Mouse (Mus musculus) embryo, embryonic 11.5 days (tissue): ENCODE data around the gene Slc16a11.

Source experiments
- DNase-seq: peaks from one replicate; pipeline ENCODE4 v3.0.0-alpha.2; 2012; ENCODE audit warnings: low read depth, low spot score

Slc16a11 gene

DNA sequence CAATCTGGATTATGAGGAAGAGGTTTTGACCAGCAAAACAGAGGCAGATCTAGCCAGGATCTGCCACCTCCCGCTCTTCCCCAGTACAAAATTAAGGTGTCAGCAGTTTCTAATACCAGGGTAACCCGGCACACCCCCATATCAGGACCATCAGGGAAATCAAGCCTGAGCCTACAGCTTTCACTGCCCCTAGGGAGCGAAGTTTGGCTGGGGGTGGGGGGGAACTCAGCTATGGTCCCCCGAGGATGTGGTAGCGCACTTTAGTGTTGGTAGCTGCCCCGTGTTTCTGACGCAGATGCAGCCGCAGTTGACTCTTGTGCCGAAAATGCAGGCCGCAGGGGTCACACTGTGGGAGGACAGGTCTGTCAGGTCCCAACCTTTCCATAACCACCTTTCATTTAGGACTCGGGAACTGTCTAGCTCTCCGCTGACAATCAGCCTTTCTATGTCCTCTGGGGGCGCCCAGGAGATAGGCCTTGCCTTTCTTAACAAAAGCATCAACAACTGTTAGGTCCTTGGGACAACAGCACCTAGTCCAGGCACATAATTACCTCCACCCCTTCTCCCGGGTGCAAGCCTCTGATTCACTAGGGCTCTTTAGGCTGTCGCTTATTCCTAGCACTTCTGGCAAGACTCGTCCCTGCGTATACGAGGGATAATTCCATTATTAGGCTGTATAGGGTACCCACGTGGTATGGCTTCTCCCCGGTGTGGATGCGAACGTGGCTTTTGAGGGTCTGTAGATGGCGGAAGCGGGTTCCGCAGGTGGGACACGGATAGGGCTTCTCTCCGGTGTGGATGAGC, 13.4 kb downstream of the Slc16a11 start:
- DNase-seq, result no peak

GRCm38 (mm10) chr11:70226602-70226890, 14.0 kb downstream of the Slc16a11 start:
- no peak for DNase-seq

DNA sequence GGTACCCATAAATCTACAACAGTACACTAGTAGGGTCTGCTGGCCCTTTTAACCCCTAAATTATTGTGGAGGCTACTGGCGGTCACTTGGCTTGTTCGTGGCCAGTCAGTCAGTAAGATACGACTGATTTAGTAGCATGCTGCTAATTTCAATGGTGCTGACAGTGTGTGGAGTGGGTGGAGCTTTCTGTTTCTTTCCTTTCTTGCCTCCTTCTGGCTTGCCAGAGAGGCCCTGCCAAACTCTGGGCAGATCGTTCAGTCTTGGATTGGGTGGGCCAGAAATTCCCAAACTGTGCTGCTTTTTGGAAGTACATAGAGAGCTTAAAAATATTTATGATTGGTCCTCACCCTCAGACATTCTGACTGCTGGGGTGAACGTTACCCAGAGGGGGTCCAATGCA, 14.6 kb downstream of the Slc16a11 start:
- DNase-seq, result no peak

- DNase-seq, result no peak
These were observed 15.2 kb downstream of the Slc16a11 start for GRCm38 (mm10) chr11:70227661-70228245.

DNA sequence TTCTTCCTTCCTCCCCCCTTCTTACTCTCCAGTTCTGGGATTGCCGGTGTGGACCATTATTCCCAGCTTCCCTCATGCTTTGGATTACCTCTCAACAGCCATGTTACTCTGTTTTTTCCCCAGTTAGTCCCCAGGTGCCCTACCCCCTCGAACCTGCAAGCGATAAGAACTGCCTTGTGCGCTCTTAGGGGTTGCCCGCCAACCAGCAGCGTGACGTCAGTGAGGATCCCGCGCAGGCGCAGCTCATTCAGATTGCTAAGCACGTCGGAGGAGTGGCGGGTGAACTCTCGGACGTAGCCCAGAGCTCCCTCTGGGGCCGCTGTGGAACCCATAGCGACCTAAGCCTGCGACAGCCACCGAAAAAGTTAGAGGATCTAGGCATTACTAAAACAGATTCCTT, 16.3 kb downstream of the Slc16a11 start:
- DNase-seq, result peak; percentile 68

DNA sequence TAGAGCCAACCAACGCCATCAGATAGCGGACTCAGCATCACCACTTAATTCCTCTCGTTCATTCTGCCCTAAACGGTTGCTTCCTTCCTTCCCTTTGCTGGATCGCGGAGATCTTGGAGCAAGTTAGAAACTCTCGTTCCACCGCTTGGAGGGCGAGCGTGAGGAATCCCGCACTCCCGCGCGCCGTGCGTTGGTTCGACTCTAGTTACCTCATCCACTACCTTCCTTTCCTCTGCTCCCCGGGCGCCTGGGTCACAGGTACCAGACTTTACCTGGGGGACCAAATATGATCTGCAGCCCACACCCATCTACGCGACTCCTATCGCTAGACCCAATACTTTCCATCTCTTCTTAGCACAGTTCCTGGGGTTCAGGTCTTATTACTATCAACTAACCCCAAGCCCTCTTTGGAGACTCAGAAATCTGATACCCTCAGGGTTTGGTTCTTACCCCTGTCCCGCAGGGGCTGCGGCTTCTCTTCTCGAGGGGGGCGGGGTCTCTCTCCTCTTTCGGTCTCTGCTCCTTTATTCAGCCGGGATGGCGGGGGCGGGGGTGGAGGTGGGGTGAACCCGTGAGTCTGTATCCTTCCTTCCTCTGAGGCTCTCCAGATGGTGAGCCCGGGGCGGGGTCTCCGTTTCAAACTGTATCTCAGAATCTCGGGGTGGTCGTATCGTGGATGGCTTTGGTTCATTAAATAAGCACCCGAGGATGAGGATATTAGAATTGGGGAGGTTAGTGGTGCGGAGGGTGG, 16.9 kb downstream of the Slc16a11 start, which contains the start of gene Bcl6b:
TSS of gene Bcl6b (minus strand) at position 539 of the 751 bp plus-strand sequence.
- no peak for DNase-seq

DNA sequence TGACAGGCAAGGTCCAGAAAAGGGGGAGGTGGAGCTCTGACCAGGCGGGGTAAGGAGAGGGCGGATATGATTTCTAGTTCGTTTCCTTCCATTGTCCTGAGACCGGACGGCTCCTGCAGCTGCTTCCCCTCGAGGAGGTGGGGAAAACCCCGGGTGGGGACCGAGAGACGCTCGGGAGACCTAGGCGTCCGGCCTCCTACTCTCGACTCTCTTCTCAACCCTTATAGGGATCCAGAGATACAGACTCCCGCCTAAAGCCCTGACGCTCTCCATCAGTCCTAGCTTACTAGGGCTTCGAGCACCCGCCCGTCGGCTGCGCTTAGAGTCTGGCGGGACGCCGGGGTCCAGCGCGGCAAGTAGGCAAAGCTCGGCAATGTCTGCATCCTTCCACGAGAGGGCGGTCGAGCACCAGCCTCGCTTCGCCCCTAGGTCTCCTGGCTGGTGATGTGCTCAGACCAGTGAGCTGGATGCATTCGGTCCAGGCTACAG, 17.7 kb downstream of the Slc16a11 start:
- peak; percentile 71 for DNase-seq

- DNase-seq, result no peak
These were observed 20.0 kb downstream of the Slc16a11 start for GRCm38 (mm10) chr11:70232546-70232945.

DNA sequence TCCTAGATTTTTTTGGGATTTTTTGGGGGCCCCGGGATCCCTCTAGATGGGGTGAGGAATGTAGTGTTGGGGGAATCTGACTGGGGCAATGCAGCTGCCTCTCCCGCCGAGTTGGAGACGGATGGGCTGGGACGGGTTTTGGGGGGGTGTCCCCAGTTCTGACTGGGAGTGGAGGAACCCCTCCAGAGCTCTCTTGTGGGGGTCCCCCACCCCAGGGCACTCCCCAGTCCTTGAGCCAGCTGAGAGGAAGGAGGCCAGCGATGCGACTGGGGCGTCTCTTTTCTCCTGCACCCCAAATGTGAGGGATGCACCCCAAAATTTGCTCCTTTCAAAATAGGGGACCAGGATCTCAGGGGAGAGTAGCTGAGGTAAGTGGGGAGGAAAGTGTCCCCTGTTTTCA, 20.5 kb downstream of the Slc16a11 start:
- no peak for DNase-seq

GRCm38 (mm10) chr11:70234037-70234436, 21.5 kb downstream of the Slc16a11 start:
- DNase-seq, result no peak

DNA sequence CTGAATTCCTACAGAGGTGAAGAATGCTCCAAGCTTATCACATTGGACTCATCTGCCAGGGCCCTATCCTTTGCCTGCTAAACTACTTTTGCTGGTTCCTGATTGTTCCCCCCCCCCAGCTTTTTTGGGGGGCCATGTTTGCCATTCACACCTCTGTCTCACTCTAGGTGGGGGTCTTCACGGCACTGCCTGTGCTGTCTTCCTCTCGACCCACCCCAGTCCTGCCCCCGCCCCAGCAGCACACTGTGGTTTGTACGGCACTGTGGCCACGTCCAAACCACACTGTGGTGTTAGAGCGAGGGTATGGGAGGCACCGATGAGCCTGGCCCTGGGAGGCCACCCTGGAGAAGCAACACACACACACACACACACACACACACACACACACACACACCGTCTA, 21.9 kb downstream of the Slc16a11 start:
- DNase-seq, result no peak

DNA sequence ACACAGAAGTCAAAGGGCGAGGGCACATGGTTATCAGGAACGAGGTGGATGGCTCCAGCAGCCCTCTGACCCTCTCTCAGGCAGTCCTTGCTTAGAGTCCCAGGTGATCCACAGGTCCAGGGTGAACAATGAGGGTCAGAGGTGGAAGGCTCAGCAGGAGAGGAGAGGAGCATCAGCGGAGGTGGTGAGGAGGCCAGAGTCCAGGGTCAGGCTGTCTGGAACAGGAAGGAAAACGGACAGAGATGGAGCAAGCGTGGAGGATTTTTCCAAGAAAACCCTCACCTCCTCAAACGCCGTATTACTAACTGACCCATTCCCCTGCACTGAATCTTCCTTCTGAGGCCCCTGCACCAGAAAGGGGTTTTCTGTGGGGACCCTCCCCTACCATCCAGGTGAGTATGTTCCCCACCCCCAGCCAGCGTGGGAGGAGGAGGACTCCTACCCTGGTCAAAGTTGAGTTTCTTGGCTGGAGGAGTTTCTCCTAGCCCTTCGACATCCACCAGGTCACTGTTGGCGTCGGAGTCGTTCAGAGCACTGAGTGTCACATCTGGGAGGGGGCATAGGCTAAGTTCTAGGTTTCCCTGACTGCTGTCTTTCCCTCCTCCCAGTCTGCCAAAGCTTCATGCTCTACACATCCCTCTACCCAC, 22.8 kb downstream of the Slc16a11 start:
- DNase-seq, result no peak

- DNase-seq, result no peak
These were observed 24.2 kb downstream of the Slc16a11 start for GRCm38 (mm10) chr11:70236717-70237116.

GRCm38 (mm10) chr11:70237457-70238167, 25.1 kb downstream of the Slc16a11 start, which contains the start of gene 0610010K14Rik:
Gene 0610010K14Rik (minus strand): TSS chr11:70237914.
- DNase-seq, result peak; percentile 91

DNA sequence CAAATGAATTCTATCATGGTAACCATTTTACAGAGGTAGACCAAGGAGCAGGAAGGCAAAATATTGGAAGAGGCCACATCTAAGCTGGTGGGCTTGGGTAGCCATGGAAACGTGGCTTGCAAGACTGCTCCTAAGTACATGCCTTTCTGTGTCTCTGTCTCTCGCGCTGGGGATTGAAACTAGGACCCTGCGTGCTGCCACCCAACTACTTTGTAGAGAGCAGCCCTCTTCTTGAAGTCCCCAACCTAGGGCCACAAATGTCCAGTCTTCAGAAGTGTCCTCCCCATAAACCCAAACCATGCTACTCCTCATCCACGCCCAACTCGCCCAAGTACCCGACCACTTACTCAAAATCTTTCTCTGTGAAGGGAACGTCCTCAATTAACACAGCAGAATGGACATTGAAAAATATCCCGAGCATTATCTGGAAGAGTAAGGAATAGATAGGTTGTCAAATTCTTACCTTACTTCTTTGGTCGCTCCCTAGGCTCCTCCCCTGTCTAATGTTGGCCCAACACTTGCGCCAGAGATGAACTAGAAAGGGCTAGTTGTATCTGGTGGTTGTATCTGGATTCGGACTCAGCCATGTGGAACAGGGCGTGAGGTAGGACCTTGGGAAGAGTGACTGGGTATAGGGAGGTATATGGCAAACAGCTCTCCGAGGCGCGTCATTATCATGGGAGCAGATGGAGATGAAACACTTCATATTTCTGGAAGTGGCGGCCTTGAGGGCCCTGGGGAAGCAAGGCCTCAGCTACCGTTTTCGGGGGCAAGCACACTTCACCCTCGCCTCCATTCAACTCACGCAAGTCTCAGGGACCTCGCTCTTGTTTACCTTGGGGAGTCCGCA, 26.3 kb downstream of the Slc16a11 start:
- no peak for DNase-seq

DNA sequence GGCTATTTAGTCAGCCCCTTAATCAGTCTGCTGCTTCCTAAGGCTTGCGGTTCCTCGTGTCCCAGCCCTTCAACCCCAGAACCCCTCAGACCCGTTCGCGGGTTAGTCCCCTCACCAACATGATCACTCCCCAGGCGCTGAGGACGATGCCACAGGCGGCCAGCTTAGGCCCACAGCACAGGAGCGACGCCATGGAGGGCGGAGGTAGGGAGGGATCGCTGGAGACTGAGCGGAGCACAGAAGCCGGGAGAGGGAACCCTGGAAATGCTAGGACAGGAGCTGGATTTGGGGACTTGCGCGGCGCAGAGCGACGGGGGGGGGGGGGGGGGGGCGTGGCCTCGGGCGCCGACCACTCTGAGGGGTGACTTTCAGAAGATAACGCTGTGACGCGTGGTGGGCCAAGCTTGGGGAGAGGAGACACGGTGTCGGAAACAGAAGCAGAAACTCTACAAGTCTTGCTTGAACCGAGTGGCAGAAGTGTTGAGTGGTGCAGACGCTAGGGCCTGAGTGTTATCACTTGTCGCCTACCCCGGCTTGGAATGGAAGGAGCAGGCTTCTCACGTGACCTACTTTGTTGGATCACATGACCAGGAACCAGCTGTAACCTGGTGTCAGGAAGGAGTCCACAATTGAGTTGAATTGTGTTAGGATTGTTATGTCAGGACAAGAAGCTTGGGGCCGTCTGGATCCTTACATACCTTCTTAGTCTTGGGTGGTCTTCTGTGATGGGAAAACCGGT, 27.2 kb downstream of the Slc16a11 start, which contains the start of the genes Gm21988 and Rnasek:
TSS of gene Gm21988 (minus strand) at position 290 of the 739 bp plus-strand sequence.
TSS of gene Rnasek (minus strand) at position 302 of the 739 bp plus-strand sequence.
- DNase-seq, result peak; percentile 75

- DNase-seq, result no peak
These were observed 30.0 kb downstream of the Slc16a11 start for GRCm38 (mm10) chr11:70242591-70242990.

DNA sequence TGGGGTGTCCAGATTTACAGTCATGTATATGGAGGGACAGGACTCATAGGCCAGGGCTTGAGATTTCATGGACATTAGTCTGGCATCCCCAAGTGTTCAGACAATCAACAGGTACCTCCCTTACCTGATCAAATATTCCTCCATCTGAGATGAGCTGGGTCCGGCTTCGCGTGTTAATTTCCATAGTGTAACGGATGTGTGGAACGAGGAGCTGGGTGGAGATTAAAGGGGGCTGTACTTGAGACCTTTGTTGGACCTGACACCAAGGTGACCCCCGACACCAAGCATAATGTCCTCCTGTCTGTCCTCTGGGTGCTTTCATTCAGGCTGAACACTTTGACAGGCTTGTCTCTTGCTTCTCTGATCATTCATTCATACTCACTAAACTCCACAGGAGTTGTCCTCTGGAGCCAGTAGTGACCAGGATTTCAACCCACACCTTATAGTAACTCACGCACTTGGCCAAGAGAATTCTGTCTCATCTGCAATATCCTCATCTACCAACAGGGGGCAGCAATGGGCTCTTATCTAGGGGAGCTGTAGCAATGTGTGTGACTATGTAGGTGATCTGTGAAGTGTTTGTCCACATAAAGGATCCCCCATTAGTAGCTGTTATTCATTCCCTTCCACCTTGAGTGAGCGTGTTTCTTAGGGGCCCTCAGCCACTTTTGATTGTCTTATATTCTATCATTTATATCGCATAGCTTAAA, 34.7 kb downstream of the Slc16a11 start:
- no peak for DNase-seq

- no peak for DNase-seq
These were observed 37.6 kb downstream of the Slc16a11 start for GRCm38 (mm10) chr11:70250150-70250549.
